Mouse (Mus musculus) left cerebral cortex, postnatal 36 days (tissue): ENCODE results near the gene Hacd3. TPM values are rescaled to one million over a fixed set of nuclear protein-coding genes. Genes with fewer than 3 reads are reported as not detected.
"Not testable (repeated sequence)": the region's sequence is repeated elsewhere in the genome, so short reads cannot be mapped to it uniquely, and the experiment has no call there.

Experiments used
- DNase-seq, 2 experiments: peaks; one replicate each; pipeline ENCODE4 v3.0.0; 2021 to 2022; ENCODE audit warnings: low spot score in 2 of 2, mixed read lengths in 1 of 2
- intact Hi-C: fragments of 180-260 bp; cut with DNase I; formaldehyde crosslinking; loops from one replicate; pipeline ENCODE4 v1.15.1; 2025
- total RNA-seq, 2 experiments: library from RNA; stranded (reverse); gene quantifications; 2 replicates each; pipeline ENCODE4 v1.2.3; 2021

Hacd3 gene
- total RNA-seq, result 100 to 1,000 TPM; 152 to 157 TPM

DNA sequence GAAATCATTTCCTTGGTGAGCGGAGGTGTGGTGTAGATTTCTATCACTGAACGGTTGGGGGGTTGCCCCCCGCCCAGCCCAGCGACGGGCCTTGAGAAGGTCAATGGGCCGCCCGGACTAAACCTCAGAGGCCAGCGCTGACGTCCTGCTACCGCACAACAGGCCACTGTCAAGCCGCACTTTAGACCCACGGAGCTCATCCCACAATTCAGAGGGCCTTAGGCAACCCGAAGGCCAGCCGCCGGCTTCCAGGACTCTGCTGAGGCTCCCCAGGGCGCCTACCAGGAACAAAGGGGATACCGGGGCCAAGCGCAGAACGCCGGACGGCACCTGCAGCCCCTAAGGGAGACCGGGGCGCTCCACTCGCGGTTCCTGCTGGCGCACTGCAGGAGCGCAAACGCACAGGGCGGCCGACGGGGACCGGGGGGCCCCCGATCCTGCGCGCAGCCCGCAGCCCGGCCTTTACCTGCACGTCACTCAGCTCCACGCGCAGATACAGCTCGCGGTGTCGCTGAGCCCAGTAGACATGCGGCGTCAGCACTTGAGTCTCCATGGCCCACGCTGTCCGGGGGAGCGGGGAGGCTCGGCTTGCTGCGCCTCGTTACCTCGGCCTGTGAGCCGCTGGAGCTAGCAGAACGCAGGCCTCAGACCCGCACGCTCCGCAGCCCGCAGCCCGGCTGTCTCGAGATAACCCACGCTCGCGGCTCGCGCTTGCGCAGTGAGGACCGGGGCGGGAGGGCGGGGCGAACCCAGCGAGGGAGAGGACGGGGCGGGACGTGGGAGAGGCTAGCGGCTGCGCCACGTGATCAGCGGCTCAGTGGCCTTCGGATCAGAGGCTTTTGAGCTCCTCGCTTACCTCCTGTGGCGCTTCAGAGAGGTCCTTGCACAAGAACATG is at the start of gene Hacd3:
Hacd3 (minus strand) TSS at position 703 of the 896 bp plus-strand sequence.
- DNase-seq, result peak; percentile 90 to 91
- intact Hi-C loops, result no loop called here

DNA sequence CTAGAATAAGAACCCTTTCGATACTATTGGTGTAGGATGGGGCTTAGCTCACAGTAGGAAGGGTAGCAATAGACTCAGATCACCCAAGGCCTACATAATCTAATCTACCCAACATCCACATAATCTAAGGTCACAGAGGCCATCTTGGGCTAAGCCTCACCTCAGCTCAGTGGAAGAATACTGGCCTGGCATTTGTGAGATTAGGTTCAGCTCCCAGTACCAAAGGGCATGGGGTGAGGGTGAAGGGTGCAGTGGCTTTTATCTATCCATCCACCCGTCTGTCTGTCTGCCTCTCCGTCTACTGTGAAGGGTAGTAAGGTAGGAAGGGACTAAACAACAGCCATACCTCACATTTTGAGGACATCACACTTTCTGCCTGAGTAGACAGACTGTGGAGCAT is 49.1 kb upstream of the Hacd3 start:
- DNase-seq, result no peak
- intact Hi-C loops, result no loop called here

DNA sequence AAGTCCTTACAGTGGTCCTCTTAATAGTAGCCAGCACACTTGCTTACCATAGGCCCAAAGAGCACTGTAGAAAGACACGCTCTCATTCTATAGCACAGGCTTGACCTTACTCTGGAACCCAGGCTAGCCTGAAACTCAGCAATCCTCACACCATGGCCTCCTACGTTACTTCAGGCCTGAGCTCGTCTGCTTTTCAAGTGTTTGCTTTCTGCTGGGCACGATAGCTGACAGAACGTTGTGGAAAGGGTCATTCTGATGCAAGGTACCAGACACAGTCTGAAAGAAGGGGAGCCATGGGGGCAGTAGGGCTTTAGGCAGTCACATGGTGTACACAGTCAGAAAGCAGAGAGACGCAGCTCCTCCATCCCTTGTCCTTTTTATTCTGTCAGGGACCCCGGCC is 42.8 kb upstream of the Hacd3 start:
- intact Hi-C loops, result no loop called here
- no peak for DNase-seq

DNA sequence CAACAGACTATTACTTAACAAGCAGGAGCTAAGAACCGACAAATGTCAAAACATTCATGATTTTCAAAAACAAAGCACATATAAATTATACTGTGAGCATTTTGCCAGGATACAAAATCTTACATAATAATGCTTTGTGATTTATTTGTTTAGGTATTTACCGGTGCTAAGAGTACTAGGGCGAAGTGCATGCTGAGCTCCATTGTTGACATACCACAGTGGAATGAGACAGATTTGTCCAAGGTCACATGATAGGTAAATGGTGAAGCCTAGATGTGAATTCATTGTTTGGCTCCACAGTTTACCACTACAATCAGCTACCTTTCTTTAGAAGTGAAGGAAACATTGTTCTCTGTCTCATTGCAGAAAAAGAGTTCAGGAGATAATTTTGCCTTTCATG is 29.5 kb upstream of the Hacd3 start:
- DNase-seq, result no peak
- intact Hi-C loops, result no loop called here

DNA sequence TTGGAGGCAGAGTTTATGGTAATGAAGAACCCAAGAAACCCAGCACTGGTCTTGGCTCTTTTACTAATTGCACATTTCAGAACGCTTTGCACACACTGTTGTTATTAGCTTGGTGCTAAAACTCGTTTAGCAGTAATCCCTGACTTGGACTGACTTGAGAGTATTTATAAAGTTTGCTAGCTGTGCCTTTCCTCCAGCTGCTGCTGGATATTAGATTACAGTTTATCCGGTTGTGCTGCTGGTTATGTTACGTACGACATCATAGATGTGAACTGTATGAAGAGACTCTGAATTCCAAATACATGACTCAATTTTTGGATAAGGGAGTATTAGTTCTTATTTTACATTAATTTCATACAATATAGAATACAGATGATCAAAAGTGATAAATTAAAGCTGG is 27.9 kb upstream of the Hacd3 start:
- no peak for DNase-seq
- intact Hi-C loops, result no loop called here

DNA sequence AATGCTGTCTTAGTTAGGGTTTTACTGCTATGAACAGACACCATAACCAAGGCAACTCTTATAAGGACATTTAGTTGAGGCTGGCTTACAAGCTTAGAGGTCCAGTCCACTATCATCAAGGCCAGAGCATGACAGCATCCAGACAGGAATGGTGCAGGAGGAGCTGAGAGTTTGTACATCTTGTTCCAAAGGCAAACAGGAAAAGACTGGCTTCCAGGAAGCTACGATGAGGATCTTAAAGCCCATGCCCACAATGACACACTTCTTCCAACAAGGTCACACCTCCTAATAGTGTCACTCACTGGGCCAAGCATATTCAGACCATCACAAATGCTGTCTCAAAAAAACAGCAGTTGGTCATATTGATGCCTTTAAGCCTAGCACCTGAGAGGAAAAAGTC is 25.5 kb upstream of the Hacd3 start:
- DNase-seq, result no peak
- intact Hi-C loops, result no loop called here

DNA sequence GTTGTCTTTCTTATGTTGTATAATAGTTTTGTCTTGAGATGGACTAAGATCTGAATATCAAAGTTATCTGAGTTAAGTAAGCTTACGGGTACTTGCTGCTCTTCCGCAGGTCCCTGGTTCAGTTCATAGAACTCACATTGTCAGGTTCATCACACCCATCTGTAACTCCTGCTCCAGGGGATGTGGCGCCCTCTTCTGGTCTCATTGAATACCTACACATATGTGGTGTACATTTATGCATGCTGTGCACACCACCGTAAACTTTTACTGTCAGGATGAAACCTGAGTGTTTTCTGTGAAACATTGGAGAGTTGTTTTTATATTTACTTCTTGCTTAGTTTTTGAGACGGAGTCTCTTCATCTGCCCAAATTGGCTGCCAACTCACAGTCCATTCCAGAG is 19.9 kb upstream of the Hacd3 start:
- intact Hi-C loops, result no loop called here
- DNase-seq, result no peak

DNA sequence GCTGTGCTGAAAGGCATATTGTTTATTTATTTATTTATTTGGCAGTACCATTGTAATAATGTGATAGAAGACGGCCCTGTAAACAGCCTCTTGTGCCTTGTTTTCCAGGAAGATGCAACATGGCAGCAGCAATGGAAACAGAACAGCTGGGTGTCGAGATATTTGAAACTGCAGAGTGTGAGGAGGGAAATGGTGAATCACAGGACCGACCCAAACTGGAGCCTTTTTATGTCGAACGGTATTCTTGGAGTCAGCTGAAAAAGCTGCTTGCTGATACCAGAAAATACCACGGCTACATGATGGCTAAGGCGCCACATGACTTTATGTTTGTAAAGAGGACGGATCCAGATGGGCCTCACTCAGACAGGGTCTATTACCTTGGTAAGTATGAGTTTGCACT is 15.4 kb upstream of the Hacd3 start:
- intact Hi-C loops, result loop anchor here (10.0 kb wide), 1 partner anchor 258 kb away; the partner anchor contains the start of gene Clpx

DNA sequence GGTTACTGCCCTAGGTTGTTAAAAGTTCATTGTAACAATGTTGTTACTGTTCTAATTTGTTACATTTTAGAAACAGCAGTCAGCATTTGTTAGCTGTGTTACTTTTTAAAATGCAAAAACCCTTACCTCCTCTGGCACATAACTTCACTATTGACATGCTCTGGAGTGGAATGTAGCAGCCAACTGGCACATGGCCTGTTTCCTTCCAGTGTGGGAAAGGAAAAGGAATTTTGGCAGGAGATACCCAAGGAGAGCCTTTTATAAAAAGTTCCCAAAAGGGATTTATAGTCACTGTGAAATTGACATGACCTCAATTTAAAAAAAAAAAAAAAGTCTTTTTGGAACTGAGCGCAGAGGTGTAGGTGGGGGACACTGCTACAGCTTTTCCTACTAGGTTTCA is 15.0 kb upstream of the Hacd3 start:
- intact Hi-C loops, result loop anchor here (10.0 kb wide), 1 partner anchor 258 kb away; the partner anchor contains the start of gene Clpx
- DNase-seq, result peak; percentile 26 to 30

More for the DNA sequence above, 15.4 kb upstream of the Hacd3 start:
- no peak for DNase-seq

DNA sequence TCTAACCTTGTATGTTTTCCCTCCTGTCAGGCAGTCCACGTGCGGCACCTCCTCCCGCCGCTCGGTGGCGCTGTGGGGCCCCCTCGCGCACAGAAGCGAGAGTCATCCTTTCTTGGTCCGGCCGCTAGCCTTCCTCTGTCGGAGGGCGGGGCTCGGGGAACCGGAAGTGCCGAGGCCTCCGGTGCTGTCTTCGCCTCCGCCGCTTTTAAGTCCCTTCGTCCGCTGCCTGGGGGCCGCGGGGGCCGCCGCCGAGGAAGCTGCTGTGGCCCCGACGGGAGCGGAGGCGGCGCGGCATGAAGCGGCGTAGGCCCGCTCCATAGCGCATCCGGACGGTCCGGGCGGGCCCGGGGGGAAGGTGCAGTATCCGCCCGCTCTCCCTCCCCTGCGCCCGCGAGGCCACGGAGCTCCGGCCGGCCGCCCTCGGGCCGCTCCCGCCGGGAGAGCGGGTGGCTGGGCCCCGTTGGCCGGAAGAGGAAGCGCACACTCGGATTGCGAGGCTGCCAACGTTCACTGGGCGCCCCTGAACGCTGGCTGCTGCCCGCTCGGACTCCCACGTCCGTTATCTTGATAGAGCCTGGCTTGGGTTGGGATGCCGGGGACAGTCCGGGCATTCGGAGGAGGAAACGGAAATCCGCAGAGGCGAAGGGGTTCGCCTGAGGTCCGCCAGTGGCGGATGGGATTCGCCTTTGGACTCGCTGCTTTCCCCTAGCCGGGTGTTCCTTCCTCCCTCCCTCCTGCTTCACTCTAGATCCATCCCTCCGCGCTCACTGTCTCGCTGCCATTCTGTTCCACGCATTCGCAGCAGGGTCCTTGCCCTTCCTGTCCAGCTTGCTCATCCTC is 11.0 kb upstream of the Hacd3 start, which contains the start of gene Dpp8:
Dpp8 (plus strand) TSS at position 146 of the 840 bp plus-strand sequence.
- intact Hi-C loops, result loop anchor here (10.0 kb wide), 1 partner anchor 262 kb away; the partner anchor contains the start of gene Clpx
- peak; percentile 92 for DNase-seq

DNA sequence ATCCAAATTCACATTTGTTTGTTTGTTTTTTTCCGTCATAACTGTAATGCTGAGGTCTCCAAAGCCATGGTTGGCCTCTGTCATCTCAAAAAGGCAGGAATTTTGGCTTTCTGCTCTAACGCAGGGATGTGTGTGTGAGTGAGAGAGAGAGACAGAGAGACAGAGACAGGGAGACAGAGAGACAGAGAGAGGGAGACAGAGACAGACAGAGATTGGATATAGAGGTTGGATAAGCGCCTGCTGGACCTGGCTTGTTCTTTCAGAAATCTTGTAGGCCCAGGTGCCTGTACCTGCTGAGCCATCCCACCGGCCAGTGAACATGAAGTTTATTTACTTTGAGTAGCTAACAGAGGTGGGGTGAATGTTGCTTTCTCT is 10.4 kb upstream of the Hacd3 start:
- intact Hi-C loops, result loop anchor here (10.0 kb wide), 1 partner anchor 263 kb away; the partner anchor contains the start of gene Clpx
- no peak for DNase-seq

DNA sequence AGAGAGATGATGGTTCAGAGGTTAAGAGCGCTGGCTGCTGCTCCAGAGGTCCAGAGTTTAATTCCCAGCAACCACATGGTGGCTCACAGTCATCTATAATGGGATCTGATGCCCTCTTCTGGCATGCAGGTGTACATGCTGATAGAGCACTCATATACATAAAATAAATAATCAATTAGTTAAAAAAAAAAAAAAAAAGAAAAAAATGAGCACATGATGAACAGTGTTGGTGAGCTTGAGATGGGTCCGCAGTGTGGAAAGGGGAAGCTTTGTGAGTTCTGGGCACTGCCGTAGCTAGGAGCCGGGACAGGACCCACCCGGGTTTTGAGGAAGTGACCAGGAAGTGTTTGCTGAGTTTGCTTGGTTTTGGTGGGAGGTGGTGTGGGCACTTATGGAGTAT is 9.9 kb upstream of the Hacd3 start:
- not testable (repeated sequence) for DNase-seq
- intact Hi-C loops, result loop anchor here (10.0 kb wide), 1 partner anchor 263 kb away; the partner anchor contains the start of gene Clpx

DNA sequence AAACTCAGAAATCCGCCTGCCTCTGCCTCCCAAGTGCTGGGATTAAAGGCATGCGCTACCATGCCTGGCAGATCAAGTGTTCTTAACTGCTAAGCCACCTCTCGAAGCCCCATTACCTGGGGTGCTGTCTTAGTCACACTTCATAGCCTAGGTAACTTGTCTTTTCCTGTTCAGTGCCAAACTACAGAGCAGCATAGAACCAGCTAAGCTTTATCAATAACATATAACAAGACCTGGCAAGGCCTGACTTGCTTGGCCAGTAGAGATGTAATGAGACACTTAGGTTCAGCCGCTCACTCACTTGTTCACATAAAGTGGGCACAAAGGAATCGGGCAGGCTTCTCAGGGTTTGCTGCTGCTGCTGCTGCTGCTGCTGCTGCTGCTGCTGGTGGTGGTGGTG is 6.8 kb upstream of the Hacd3 start:
- intact Hi-C loops, result no loop called here
- DNase-seq, result no peak

DNA sequence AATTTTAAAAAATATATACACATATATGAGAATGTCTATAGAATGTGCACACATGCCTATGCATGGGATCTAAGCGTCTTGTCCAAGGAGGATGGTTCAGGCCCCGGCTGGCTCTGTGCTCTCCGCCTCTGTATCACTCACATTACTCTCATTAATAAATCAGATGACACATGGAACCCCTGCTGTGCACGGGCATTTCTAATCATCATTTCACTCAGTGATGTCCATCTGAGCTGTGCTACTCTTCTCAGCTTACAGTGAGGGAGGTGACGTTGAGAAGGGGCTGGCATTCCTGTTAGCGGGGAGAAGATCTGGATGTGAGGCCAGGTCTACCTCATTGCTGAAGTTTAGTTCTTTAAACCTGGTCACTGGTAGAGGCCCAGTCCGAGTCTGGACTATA is 5.7 kb upstream of the Hacd3 start:
- DNase-seq, result no peak
- intact Hi-C loops, result no loop called here

DNA sequence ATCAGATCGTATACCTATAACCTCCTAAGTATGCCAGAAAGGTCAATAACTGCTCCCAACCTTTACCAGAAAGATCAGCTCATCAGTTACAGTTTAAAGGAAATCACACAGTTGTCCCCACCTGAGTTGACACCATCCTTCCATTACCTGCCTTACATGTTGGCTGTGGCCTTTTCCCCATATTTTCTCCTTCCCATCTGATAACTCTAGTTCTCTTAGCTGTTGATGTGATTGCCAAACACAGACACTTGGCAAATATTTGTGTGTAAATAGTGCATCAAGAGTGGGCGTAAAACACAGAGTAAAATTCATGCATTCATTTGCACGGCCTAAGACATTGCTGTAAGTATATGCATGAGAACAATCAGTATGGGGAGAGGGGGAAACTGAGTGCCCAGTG is 2.0 kb upstream of the Hacd3 start:
- intact Hi-C loops, result no loop called here
- DNase-seq, result no peak

DNA sequence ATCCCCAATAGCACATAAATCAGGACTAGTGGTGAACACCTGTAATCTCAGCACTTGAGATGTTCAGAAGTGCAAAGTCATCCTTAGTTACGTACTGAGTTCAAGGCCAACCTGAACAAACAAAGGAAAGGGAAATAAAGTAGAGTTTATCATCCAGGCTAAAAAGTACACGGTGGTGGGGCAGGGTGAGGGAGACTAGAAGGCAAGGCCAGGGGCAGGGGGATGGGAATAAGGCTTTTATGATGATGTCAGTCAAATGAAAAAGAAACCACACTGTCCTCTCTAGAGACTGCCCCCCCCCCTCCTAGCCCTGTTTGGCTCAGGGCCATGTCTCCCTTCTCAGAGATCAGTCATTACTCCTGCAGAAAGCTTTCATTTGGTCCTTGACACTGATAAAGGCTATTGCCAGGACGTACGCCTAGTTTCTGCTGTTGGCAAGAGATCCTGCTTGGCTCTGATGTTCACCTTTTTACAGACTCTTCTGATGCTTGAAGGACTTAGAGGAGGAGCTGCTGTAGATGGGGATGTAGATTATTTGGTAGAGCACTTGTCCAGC is 1.2 kb upstream of the Hacd3 start:
- intact Hi-C loops, result no loop called here
- DNase-seq, result no peak

DNA sequence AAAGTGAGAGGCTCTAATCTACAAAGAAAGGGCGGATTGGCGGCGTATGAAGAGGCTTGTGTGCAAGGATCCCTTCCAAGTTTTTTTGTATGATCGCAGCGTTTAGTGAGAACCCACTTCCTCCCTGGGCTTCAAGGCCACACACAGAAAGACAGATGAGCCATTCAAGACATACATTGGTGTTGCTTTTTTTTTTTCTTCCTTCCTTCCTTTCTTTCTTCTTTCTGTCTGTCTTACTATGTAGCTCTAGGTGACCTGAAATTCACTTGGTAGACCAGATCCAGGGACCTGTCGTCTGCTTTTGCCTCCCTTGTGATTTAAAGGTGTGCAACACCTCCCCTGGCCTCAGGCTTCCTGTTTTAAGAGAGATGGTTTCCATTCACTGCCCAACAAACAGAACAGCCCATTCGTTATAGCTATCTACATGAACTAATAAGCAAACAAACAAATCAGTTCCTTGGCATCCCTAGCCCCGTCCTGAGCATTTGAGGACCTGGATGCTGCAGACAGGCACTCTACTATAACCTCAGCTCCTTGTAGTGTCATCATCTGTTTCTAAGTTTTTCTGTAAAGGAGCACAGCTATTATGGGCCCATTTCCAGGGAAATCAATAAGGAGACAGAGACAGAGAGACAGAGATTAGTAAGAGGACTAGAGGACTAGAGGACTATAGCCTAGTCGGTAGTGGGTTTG is 540 bp upstream of the Hacd3 start:
- intact Hi-C loops, result no loop called here
- DNase-seq, result no peak

DNA sequence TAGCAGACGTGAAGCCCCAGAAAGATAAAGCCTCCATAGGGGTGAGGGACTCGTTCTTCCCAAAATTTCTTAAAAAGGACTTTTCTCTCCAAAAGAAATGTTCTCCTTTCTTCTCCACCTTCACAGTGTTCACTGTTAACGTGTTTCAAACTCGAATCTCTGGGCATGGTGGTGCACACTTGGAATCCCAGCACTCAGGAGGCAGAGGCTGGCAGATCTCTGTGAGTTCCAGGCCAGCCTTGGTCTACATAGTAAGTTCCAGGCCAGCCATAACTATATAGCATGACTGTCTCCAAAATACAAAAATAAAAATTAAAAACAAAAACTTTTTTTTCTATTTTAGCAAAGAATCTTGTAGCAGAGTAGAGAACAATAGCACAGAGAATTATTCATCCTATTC is 1.4 kb downstream of the Hacd3 start:
- no peak for DNase-seq
- intact Hi-C loops, result no loop called here

DNA sequence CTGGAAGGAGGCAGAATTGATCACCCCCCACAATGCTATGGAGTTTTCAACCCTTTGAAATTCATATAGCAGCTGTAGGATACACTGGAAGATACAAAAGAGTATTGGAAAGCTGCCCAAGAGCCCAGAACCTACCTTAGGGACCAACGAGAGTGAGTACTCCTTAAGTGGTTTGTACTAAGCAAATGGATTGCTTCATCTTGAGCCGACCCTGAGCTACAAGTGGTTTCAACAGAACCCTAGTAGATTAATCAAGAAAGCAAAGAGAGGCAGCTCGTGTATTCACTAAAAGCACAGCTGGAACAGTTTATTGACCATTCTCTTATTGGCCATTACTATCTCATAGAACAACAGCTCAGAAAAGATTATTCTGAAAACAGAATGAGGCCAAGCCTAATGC is 2.3 kb downstream of the Hacd3 start:
- DNase-seq, result no peak
- intact Hi-C loops, result no loop called here
